Mouse (Mus musculus) lung, embryonic 15.5 days (tissue): ENCODE data around the gene Nfia. TPM values are rescaled to one million over a fixed set of nuclear protein-coding genes. Genes with fewer than 3 reads are reported as not detected.
A peak's percentile ranks its signal among the peaks of the same experiment; 100 is the strongest.

Experiments used
- ATAC-seq: fragments of 200-750 bp; cut with Nextera tagmentation; 2 replicates; pipeline ENCODE4 v1.8.0; 2017; ENCODE audit warnings: moderate number of reproducible peaks, borderline replicate concordance; ENCODE audit not compliant: low FRiP score, low TSS enrichment; ENCODE audit errors: extremely low read depth
- H3K27ac ChIP-seq: fragments of 300-500 bp; sonication (generic); 2 replicates; pipeline ENCODE4 v1.5.1; 2015; ENCODE audit warnings: moderate library complexity, mild to moderate bottlenecking, inconsistent platforms
- H3K27me3 ChIP-seq: fragments of 300-500 bp; sonication (generic); 2 replicates; pipeline ENCODE4 v1.6.1; 2015; ENCODE audit warnings: inconsistent platforms
- H3K36me3 ChIP-seq: fragments of 300-500 bp; sonication (generic); 2 replicates; pipeline ENCODE4 v1.6.1; 2015; ENCODE audit warnings: inconsistent platforms
- H3K4me1 ChIP-seq: fragments of 300-500 bp; sonication (generic); 2 replicates; pipeline ENCODE4 v1.6.1; 2015; ENCODE audit warnings: inconsistent platforms
- H3K4me2 ChIP-seq: fragments of 300-500 bp; sonication (generic); 2 replicates; pipeline ENCODE4 v1.6.1; 2015; ENCODE audit warnings: inconsistent platforms, mild to moderate bottlenecking, moderate library complexity
- H3K4me3 ChIP-seq: fragments of 300-500 bp; sonication (generic); 2 replicates; pipeline ENCODE4 v1.5.1; 2015; ENCODE audit warnings: mild to moderate bottlenecking, inconsistent platforms
- H3K9ac ChIP-seq: fragments of 300-500 bp; sonication (generic); 2 replicates; pipeline ENCODE4 v1.6.1; 2015; ENCODE audit warnings: inconsistent platforms
- H3K9me3 ChIP-seq: fragments of 300-500 bp; sonication (generic); 2 replicates; pipeline ENCODE4 v1.6.1; 2016; ENCODE audit warnings: inconsistent platforms
- WGBS: fragments of 180-500 bp; shearing (Covaris S2); methylation state at CpG from one replicate; pipeline ENCODE4 v1.1.7; 2015; 5-methylcytosine and 5-hydroxymethylcytosine counted together
- polyA plus RNA-seq: library from polyadenylated mRNA; unstranded; fragments of >200 nt; fragmentation: Nextera tagmentation; extraction: Ambion mirVana; gene quantifications from 2 replicates; pipeline ENCODE4 v1.2.1, GENCODE M21; 2015

The Nfia gene
- 44.8 and 50.2 TPM in 2 replicates for polyA plus RNA-seq

DNA sequence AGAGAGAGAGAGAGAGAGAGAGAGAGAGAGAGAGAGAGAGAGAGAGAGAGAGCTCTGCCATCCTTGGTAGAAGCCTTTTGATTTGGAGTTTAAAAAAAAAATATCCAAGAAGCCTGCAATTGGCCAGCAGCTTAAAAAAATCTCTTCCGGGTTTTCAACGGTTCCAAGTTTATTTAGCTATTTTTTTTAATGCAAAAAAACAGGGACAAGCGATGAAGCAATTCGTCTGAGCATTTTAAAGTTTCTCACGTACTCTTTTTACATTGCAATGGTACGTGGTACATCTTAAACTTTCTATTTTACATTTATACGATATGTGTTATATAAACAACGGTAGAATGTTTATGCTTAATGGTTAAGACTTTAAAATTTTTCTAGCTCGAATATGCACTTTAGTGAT, at the start of gene Nfia:
Nfia (plus strand) TSS at position 94 of the 400 bp plus-strand sequence.
- WGBS: under 1% methylated on average over 9 of the region's 9 CpGs
- peak within 1 kb of the TSS; percentile 96 for H3K27ac ChIP-seq
- peak within 1 kb of the TSS; percentile 69 for H3K4me2 ChIP-seq
- H3K4me3 ChIP-seq: peak within 1 kb of the TSS; percentile 45
- no peaks in the 10 kb centered on the region for H3K27me3 ChIP-seq
- H3K9ac ChIP-seq: peak within 1 kb of the TSS; percentile 40
- H3K9me3 ChIP-seq: no peaks in the 10 kb centered on the region
- H3K4me1 ChIP-seq: peaks cover 26% of the 10 kb centered on the region
- ATAC-seq: no peak
- H3K36me3 ChIP-seq: no peaks in the 10 kb centered on the region

DNA sequence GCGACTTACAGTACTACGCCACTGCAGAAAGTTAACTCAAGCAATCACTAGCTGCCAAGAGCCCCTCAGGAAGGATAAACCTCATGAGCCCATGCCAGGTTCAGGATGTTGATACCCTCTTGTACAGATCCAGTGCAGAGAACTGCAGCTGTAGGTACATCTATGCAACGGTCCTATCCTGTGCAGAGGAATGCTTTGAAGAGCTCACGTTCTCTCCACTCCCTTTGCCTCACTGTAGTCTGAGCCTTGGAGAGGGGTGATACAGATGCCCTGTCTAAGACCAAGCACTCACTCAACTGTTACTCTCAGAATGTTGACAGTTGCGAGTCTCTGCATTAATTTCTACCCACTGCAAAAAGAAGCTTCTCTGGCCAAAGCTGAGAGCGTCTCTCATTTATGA, 49.2 kb upstream of the Nfia start:
- H3K27ac ChIP-seq: no peak overlapping the region
- no peaks in the 10 kb centered on the region for H3K36me3 ChIP-seq
- H3K27me3 ChIP-seq: no peaks in the 10 kb centered on the region
- H3K9me3 ChIP-seq: no peaks in the 10 kb centered on the region
- H3K4me3 ChIP-seq: no peak overlapping the region
- H3K4me1 ChIP-seq: 0 out of 2 replicates have a peak, but pooled peaks cover 3% of the 10 kb centered on the region
- no peak for ATAC-seq
- H3K9ac ChIP-seq: no peak overlapping the region
- 58% methylated on average over 6 of the region's 6 CpGs for WGBS
- H3K4me2 ChIP-seq: no peak overlapping the region

DNA sequence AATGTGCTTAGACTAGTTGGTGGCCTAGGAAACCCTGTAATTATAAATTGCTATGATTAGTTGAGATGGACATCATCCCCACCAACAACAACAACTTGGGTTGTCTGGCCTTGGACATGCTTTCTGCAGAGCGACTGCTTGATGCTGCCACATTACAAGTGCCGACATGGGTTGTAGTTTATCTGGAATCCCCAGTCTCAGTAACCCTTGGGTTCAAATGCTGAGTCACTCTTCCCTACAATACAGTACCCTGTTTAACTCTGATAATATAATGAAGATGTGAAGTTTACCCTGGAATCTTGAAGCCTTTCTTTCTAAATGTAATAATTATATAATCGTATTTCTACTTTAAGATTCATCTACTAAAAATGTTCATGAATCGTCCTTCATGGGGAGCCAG, 44.0 kb upstream of the Nfia start:
- H3K9me3 ChIP-seq: no peaks in the 10 kb centered on the region
- no peaks in the 10 kb centered on the region for H3K36me3 ChIP-seq
- H3K9ac ChIP-seq: no peak overlapping the region

DNA sequence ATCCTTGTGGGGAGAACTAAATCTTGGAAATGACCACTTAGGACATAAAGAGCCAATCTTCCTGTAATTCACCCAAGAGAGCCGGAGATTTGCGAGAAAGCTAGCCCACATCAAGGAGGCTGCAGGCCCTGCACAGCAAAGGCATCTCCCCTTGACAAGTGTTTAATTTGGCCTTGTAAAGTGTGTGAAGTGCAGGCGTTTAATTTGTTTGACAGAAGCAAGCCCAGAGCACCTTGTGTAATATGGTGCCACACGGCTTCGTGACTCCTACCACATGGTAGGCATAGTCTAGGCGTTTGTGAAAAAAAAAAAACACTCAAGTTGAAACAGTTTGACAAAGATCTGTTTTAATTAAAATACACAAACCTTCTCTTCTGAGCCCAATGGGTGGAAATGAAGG, 42.5 kb upstream of the Nfia start:
- H3K4me2 ChIP-seq: no peak overlapping the region
- H3K36me3 ChIP-seq: no peaks in the 10 kb centered on the region
- 29% methylated on average over 6 of the region's 6 CpGs for WGBS
- H3K27ac ChIP-seq: no peak overlapping the region
- H3K9me3 ChIP-seq: no peaks in the 10 kb centered on the region
- no peak overlapping the region for H3K9ac ChIP-seq
- ATAC-seq: no peak; the same call in 1 of the 2 replicates
- H3K4me1 ChIP-seq: 0 out of 2 replicates have a peak, but pooled peaks cover 3% of the 10 kb centered on the region
- no peak overlapping the region for H3K4me3 ChIP-seq
- no peaks in the 10 kb centered on the region for H3K27me3 ChIP-seq

More for the DNA sequence above, 44.0 kb upstream of the Nfia start:
- no peak overlapping the region for H3K4me3 ChIP-seq
- H3K27ac ChIP-seq: no peak overlapping the region
- 89% methylated on average over 4 of the region's 4 CpGs for WGBS
- no peaks in the 10 kb centered on the region for H3K27me3 ChIP-seq
- no peak for ATAC-seq
- no peak overlapping the region for H3K4me2 ChIP-seq
- H3K4me1 ChIP-seq: 0 out of 2 replicates have a peak, but pooled peaks cover 3% of the 10 kb centered on the region

DNA sequence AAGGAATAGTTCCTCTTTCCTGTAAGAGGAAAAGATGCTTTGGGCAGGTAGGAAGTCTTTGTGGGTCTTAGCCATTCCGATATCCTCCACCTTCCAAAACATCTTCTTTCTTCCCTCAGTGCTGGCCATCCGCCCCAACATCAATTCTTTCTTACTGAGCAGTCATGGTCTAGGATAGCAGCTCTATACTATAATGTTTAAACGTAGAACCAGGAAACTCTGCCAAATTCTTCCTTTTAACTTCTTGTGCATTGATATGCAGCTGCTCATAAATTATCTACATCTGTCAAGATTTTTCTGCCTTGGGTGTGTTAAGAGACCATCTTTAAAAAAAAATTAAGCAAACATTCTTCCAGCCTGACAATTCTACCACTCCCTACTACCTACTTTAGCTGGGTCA, 42.1 kb upstream of the Nfia start:
- no peaks in the 10 kb centered on the region for H3K36me3 ChIP-seq
- H3K4me3 ChIP-seq: no peak overlapping the region
- H3K4me2 ChIP-seq: no peak overlapping the region
- WGBS: 37% methylated on average over 3 of the region's 3 CpGs
- no peaks in the 10 kb centered on the region for H3K27me3 ChIP-seq
- 0 out of 2 replicates have a peak, but pooled peaks cover 3% of the 10 kb centered on the region for H3K4me1 ChIP-seq
- no peak overlapping the region for H3K9ac ChIP-seq
- no peak for ATAC-seq
- H3K27ac ChIP-seq: no peak overlapping the region
- H3K9me3 ChIP-seq: no peaks in the 10 kb centered on the region

DNA sequence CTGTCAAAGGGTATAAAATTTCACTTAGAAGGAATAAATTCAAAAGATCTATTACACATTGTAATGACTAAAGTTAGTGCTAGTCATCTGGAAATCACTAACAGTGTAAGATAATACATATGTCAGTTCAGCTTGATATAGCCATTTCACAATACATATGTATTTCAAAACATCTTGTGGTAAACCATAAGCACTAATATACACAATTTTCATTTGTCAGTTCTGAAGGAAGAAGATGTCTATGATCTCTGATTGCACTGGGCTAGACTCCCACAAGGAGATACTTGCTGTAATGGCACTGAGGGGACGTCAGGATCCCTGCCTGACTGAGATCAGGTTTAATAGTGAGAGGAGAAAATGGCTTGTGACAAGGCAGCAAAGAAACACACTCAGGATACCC, 39.1 kb upstream of the Nfia start:
- no peak overlapping the region for H3K4me3 ChIP-seq
- no peak overlapping the region for H3K9ac ChIP-seq
- WGBS: 44% methylated on average over 1 of the region's 1 CpGs
- H3K9me3 ChIP-seq: no peaks in the 10 kb centered on the region
- H3K27ac ChIP-seq: no peak overlapping the region
- H3K36me3 ChIP-seq: no peaks in the 10 kb centered on the region
- no peaks in the 10 kb centered on the region for H3K27me3 ChIP-seq
- H3K4me2 ChIP-seq: no peak overlapping the region
- H3K4me1 ChIP-seq: 0 out of 2 replicates have a peak, but pooled peaks cover 3% of the 10 kb centered on the region
- ATAC-seq: no peak

DNA sequence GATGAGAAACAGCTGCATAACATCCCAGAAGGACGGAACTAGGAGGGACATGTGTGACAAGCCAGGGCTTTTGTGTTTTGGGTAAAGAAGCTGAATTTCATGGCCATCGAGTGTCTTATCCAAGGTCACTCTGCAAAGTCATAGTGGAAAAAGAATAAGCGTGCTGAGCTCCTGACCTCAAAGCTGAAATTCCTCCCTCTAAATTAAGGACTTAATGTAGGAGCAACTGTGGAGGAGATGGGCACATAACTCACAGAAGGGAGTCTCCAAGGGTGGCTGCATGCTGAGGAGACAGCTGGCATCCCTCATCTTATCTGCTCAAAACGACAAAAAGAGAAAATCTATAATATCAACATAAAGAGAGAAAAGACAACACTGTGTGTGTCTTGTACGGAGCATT, 28.6 kb upstream of the Nfia start:
- no peak overlapping the region for H3K4me2 ChIP-seq
- no peaks in the 10 kb centered on the region for H3K9me3 ChIP-seq
- 50% methylated on average over 5 of the region's 5 CpGs for WGBS
- H3K36me3 ChIP-seq: no peaks in the 10 kb centered on the region
- H3K27me3 ChIP-seq: no peaks in the 10 kb centered on the region
- H3K4me3 ChIP-seq: no peak overlapping the region
- no peak for ATAC-seq
- H3K4me1 ChIP-seq: peaks cover 8% of the 10 kb centered on the region; the same call in 1 of the 2 replicates
- H3K9ac ChIP-seq: no peak overlapping the region
- H3K27ac ChIP-seq: no peak overlapping the region

DNA sequence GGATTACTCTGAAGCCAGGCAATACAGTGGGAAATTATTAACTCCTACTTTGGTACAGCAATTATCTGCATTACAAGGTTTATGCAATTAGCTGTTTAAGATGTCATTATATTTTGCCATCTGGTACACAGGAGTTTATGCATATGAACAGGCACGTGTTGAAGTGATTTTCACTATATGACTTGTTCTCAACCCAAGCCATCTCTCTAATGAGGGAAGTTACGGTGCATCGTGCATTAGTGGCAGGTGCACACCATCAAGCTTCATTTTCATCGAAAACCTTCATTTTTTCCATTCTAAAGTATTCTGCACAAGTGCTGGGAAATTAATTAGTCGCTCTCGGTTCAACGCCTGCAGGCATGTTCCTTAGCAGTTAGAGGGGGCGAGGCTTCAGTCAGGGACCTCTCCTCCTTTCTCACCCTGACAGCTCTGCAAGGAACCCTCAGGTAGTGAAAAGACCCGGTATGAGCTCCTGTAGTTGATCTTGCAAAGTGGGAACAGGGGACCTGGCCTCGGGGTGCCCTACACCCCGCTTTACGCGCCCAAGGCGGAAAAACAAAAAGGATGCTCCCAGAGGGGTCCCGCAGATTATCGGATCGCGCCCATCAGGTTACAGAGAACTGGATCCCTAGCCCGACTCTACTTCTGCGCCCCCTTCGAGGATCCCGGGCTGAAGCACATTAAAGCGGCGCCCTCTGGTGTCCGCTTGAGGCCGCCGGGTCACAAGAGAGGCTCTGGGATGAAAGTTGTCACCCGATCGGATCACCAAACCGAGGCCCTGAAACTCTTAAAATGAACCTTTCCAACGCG, 27.0 kb upstream of the Nfia start:
- Histone ChIP-seq H3K27ac (no peak overlapping the region), H3K9me3 (no peaks in the 10 kb centered on the region), H3K36me3 (no peaks in the 10 kb centered on the region), H3K9ac (peak overlapping the region; percentile 41), H3K27me3 (no peaks in the 10 kb centered on the region), H3K4me3 (peak overlapping the region; percentile 36), H3K4me1 (peaks cover 8% of the 10 kb centered on the region; the same call in 1 of the 2 replicates), H3K4me2 (peak overlapping the region; percentile 67)
- peak; percentile 64; the same call in 1 of the 2 replicates for ATAC-seq
- WGBS: 8% methylated on average over 32 of the region's 32 CpGs

DNA sequence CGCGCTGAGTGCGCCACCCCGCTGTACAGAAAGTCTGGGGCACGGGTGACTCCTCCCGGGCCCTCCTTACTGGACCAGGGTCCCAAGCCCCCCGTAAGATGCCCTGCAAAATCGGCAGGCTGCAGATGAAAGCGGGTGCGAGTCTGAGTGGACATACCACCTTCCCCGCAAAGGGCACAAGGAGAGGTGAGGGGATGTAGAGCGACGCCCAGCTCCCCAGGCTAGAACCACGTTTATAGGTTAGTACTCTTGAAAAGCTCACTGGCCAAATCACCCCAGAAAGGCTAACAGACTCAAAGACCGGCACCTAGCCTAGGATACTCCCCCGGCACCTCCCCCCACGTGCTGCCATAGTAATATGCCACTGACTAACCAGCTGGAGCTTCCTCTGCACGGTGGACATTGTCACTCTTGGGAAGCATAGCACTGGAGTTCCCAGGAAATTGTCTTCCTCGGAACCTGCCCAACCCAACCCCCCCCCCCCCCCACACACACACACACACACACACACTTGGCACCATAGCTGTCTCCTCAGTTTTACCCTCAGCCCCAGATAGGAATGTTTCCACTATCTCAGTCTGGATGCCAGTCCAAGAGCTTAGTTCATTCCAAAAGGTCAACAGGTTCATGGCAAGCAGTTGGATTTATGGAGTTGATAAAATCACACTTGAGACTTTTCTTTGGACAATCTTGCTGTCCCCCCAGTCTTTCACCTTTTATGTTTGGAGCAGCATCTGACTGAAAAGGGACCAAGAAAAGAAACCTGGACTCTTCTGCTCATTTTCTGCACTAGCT, 26.2 kb upstream of the Nfia start:
- WGBS: 7% methylated on average over 19 of the region's 19 CpGs
- Histone ChIP-seq H3K27ac (no peak overlapping the region), H3K4me1 (peaks cover 13% of the 10 kb centered on the region), H3K9me3 (no peaks in the 10 kb centered on the region), H3K4me3 (peak overlapping the region; percentile 36), H3K27me3 (no peaks in the 10 kb centered on the region), H3K4me2 (peak overlapping the region; percentile 67), H3K36me3 (no peaks in the 10 kb centered on the region), H3K9ac (peak overlapping the region; percentile 41)
- ATAC-seq: peak; percentile 40; the same call in 1 of the 2 replicates

DNA sequence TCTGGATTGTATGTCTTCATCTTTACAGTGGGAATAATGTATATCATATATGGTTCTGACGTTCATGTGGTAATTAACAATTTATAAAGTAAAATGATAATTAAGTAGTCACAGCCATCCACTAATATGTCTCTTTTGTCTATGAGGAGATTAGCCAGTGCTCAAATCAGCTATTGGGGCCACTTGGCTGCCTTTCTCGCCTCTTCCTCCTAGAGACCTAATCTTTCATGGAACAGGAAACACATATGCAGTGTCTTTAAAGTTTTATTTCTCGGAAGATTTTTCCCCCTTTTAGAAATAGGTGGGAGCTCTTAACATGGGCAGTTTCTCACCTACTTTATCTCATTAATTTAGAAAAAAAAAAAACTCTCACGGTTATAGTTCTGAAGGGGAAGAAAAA, 22.1 kb upstream of the Nfia start:
- H3K27ac ChIP-seq: no peak overlapping the region
- WGBS: 42% methylated on average over 4 of the region's 4 CpGs
- no peaks in the 10 kb centered on the region for H3K36me3 ChIP-seq
- no peak for ATAC-seq
- H3K4me2 ChIP-seq: no peak overlapping the region
- H3K9me3 ChIP-seq: no peaks in the 10 kb centered on the region
- H3K4me1 ChIP-seq: peaks cover 25% of the 10 kb centered on the region
- H3K4me3 ChIP-seq: no peak overlapping the region
- H3K27me3 ChIP-seq: no peaks in the 10 kb centered on the region
- no peak overlapping the region for H3K9ac ChIP-seq

DNA sequence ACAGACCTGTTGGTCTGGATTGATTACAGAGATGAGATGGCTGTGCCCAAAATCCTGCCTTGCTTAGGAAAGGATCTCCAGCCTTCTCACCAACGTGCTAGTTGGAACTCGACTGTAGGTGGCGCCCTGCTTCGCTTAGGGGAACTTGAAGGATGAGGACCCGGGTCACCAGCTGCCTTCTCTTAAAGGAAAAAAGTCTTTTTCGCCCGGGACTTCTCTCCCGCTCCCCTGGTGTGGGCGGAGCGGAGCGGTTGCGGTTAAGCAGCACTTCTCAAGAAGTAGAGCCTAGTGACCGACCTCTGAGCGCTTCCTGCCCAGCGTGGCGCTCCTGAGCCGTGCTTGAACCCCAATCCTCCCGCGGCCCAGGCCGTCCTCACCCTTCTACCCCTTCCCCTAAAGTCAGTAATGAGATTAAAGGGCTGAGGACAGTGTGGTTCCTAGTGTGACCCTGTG, 21.5 kb upstream of the Nfia start:
- peak overlapping the region; percentile 93 for H3K27ac ChIP-seq
- H3K4me2 ChIP-seq: peak overlapping the region; percentile 96
- H3K36me3 ChIP-seq: no peaks in the 10 kb centered on the region
- H3K9ac ChIP-seq: peak overlapping the region; percentile 60
- peak overlapping the region; percentile 51 for H3K4me3 ChIP-seq
- no peaks in the 10 kb centered on the region for H3K27me3 ChIP-seq
- under 1% methylated on average over 20 of the region's 20 CpGs for WGBS
- no peaks in the 10 kb centered on the region for H3K9me3 ChIP-seq
- H3K4me1 ChIP-seq: peaks cover 20% of the 10 kb centered on the region
- ATAC-seq: peak; percentile 91
